Mouse (Mus musculus): ENCODE measurements around the gene Zeb2. TPM values are rescaled to one million over a fixed set of nuclear protein-coding genes. Genes with fewer than 3 reads are reported as not detected.
A peak's percentile ranks its signal among the peaks of the same experiment; 100 is the strongest.

Gene Zeb2
- polyA plus RNA-seq, 1 experiment from 2014 or later, result 96.4 TPM

GRCm38 (mm10) chr2:45093479-45093878 is 23.7 kb downstream of the Zeb2 start:
- Histone ChIP-seq H3K27ac (no peak overlapping the region), H3K4me1 (peaks cover 39% of the 10 kb centered on the region), H3K4me2 (no peak overlapping the region), H3K4me3 (no peak overlapping the region), H3K9ac (no peak overlapping the region), H3K9me3 (no peaks in the 10 kb centered on the region), H3K27me3 (no peaks in the 10 kb centered on the region), H3K36me3 (peaks cover 21% of the 10 kb centered on the region)
- no peak for ATAC-seq (ENCODE audit: insufficient number of reproducible peaks, insufficient read depth, low FRiP score, low TSS enrichment, low read depth)
- WGBS, result 85% methylated on average over 7 of the region's 7 CpGs

DNA sequence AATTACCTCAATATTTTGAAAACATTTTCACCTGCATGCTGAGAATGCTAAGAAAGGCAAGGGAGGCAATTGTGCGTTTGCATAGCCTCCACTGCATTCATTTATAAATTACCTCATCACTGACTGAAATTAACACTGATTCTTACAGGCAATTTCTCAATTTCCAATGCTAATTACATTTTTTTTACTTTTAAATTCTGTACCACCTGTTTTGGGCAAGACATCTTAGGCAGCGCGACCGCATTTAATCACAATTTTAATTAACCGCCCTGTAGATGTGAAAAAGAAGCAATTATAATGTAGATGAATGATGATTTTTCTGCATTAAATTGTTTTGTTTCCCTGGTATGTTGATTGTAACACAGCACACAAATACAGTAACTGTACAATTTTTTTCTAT is 24.5 kb downstream of the Zeb2 start:
- Histone ChIP-seq H3K4me1 (peaks cover 40% of the 10 kb centered on the region), H3K27me3 (no peaks in the 10 kb centered on the region), H3K4me3 (no peak overlapping the region), H3K9ac (no peak overlapping the region), H3K9me3 (no peaks in the 10 kb centered on the region), H3K4me2 (no peak overlapping the region), H3K36me3 (peaks cover 21% of the 10 kb centered on the region), H3K27ac (no peak overlapping the region)
- ATAC-seq (ENCODE audit: insufficient number of reproducible peaks, insufficient read depth, low FRiP score, low TSS enrichment, low read depth), result no peak
- WGBS, result 95% methylated on average over 5 of the region's 5 CpGs

- H3K27ac ChIP-seq, result no peak overlapping the region
- no peaks in the 10 kb centered on the region for H3K9me3 ChIP-seq
- H3K27me3 ChIP-seq, result no peaks in the 10 kb centered on the region
- H3K4me1 ChIP-seq, result peaks cover 29% of the 10 kb centered on the region
- peaks cover 12% of the 10 kb centered on the region for H3K36me3 ChIP-seq
- 87% methylated on average over 8 of the region's 8 CpGs for WGBS
- H3K4me2 ChIP-seq, result no peak overlapping the region
- no peak overlapping the region for H3K4me3 ChIP-seq
- no peak overlapping the region for H3K9ac ChIP-seq
- no peak for ATAC-seq (ENCODE audit: insufficient number of reproducible peaks, insufficient read depth, low FRiP score, low TSS enrichment, low read depth)
These were observed 26.5 kb downstream of the Zeb2 start for GRCm38 (mm10) chr2:45090529-45091297.

GRCm38 (mm10) chr2:45089251-45089530 is 28.0 kb downstream of the Zeb2 start:
- peaks cover 12% of the 10 kb centered on the region for H3K36me3 ChIP-seq
- 63% methylated on average over 3 of the region's 3 CpGs for WGBS
- H3K27ac ChIP-seq, result 0 out of 2 replicates have a peak overlapping the region, but pooled peaks have one; percentile 48
- no peaks in the 10 kb centered on the region for H3K27me3 ChIP-seq
- H3K4me1 ChIP-seq, result peaks cover 31% of the 10 kb centered on the region
- H3K9me3 ChIP-seq, result no peaks in the 10 kb centered on the region
- H3K4me2 ChIP-seq, result no peak overlapping the region
- ATAC-seq (ENCODE audit: insufficient number of reproducible peaks, insufficient read depth, low FRiP score, low TSS enrichment, low read depth), result no peak
- H3K4me3 ChIP-seq, result no peak overlapping the region
- no peak overlapping the region for H3K9ac ChIP-seq

DNA sequence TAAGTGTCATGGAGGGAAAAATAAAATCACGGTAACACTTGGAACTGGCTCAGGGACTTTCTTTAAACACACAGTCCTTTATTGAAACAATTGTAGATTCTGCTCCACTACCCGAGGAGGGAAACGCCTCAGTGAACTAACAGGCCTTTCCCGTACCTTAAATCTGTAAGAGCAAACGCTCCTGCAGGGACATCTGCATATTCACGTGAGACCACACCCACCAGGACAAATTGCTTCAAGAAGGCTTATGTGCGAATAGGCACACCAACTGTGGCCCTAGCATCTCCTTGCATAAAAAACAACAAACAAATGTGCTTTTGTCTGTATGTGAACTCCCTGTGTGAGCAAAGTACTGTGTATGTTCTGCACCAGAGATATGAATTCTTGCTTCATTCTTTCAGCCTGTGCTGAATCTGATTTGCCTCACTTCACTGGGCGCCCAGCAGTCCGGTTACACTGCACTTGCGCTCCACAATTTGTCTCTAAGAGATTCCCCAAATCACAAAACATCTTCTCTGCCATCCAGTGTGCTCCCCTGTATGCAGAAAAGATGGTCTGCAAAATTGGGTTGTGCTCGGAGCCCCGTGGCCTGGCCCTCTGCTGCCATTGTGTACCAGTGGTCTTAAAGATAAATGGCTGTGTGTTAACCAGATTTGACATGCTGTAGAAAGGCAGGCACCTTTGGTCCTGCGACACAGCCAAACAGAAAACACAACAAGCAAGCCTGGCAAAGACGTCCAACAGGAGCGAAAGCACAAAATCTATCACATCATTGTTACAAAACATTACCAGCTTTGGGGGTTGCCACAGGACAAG is 28.6 kb downstream of the Zeb2 start:
- no peaks in the 10 kb centered on the region for H3K9me3 ChIP-seq
- no peak for ATAC-seq (ENCODE audit: insufficient number of reproducible peaks, insufficient read depth, low FRiP score, low TSS enrichment, low read depth)
- WGBS, result 36% methylated on average over 15 of the region's 15 CpGs
- H3K9ac ChIP-seq, result peak overlapping the region; percentile 21; the same call in 1 of the 2 replicates
- H3K36me3 ChIP-seq, result peaks cover 9% of the 10 kb centered on the region
- H3K27me3 ChIP-seq, result no peaks in the 10 kb centered on the region
- peaks cover 34% of the 10 kb centered on the region for H3K4me1 ChIP-seq
- H3K4me2 ChIP-seq, result no peak overlapping the region
- H3K27ac ChIP-seq, result peak overlapping the region; percentile 48; the same call in 1 of the 2 replicates
- no peak overlapping the region for H3K4me3 ChIP-seq

DNA sequence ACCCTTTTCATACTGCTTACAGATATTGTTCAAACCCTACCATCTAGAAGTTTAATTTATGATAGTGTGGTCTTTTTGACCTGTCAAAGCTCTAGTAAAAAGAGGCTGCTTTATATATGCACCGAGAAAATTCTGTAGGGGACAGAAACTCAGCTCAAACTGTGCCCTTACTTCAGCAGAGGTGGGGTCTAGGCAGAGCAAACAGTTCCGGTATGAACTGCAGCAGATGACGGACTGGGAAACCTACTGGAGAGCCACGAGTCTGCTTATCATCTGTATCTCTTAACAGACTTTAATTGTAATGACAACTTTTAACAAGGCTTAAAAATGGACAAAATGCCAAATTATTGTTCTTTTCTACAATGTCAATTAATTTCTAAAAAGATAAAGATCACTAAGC is 30.0 kb downstream of the Zeb2 start:
- Histone ChIP-seq H3K4me3 (no peak overlapping the region), H3K9ac (no peak overlapping the region), H3K9me3 (no peaks in the 10 kb centered on the region), H3K27me3 (no peaks in the 10 kb centered on the region), H3K27ac (no peak overlapping the region), H3K4me1 (peaks cover 29% of the 10 kb centered on the region), H3K36me3 (peaks cover 3% of the 10 kb centered on the region; the same call in 1 of the 2 replicates), H3K4me2 (no peak overlapping the region)
- 51% methylated on average over 4 of the region's 4 CpGs for WGBS
- no peak for ATAC-seq (ENCODE audit: insufficient number of reproducible peaks, insufficient read depth, low FRiP score, low TSS enrichment, low read depth)

DNA sequence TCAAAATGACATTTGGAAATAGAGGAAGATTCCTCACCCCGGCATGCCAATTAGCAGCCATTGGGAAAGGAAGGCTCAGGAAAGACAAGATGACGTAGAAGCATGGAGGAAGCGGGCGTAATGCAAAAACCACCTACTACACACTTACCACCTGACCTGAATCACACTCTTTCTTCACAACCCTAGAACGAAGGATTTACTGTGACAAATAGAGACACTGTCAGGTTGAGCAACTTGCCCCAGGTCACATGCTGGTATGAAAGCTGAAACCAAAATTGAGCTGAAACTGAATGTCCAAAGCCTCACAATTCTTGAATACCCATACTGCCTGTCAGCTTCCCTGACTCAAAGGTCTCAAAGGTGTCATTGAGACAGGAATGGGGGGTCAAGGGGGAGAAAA is 31.5 kb downstream of the Zeb2 start:
- Histone ChIP-seq H3K4me3 (no peak overlapping the region), H3K27me3 (no peaks in the 10 kb centered on the region), H3K36me3 (no peaks in the 10 kb centered on the region), H3K9ac (no peak overlapping the region), H3K4me1 (peaks cover 34% of the 10 kb centered on the region), H3K9me3 (no peaks in the 10 kb centered on the region), H3K4me2 (no peak overlapping the region), H3K27ac (no peak overlapping the region)
- 77% methylated on average over 5 of the region's 5 CpGs for WGBS
- no peak for ATAC-seq (ENCODE audit: insufficient number of reproducible peaks, insufficient read depth, low FRiP score, low TSS enrichment, low read depth)

- Histone ChIP-seq H3K4me1 (peaks cover 14% of the 10 kb centered on the region; the same call in 1 of the 2 replicates), H3K27ac (no peak overlapping the region), H3K27me3 (no peaks in the 10 kb centered on the region), H3K4me3 (no peak overlapping the region), H3K4me2 (no peak overlapping the region), H3K9me3 (no peaks in the 10 kb centered on the region), H3K36me3 (no peaks in the 10 kb centered on the region), H3K9ac (no peak overlapping the region)
- 77% methylated on average over 10 of the region's 10 CpGs for whole genome bisulfite sequencing
- no peak for ATAC-seq (ENCODE audit: insufficient number of reproducible peaks, insufficient read depth, low FRiP score, low TSS enrichment, low read depth)
These were observed 34.2 kb downstream of the Zeb2 start for GRCm38 (mm10) chr2:45083042-45083441.

GRCm38 (mm10) chr2:45081559-45081958 is 35.6 kb downstream of the Zeb2 start:
- Histone ChIP-seq H3K4me2 (no peak overlapping the region), H3K27ac (no peak overlapping the region), H3K36me3 (0 out of 2 replicates have a peak, but pooled peaks cover 9% of the 10 kb centered on the region), H3K27me3 (no peaks in the 10 kb centered on the region), H3K9me3 (no peaks in the 10 kb centered on the region), H3K4me1 (peaks cover 10% of the 10 kb centered on the region; the same call in 1 of the 2 replicates), H3K9ac (no peak overlapping the region), H3K4me3 (no peak overlapping the region)
- ATAC-seq (ENCODE audit: insufficient number of reproducible peaks, insufficient read depth, low FRiP score, low TSS enrichment, low read depth), result no peak
- 84% methylated on average over 4 of the region's 4 CpGs for WGBS

DNA sequence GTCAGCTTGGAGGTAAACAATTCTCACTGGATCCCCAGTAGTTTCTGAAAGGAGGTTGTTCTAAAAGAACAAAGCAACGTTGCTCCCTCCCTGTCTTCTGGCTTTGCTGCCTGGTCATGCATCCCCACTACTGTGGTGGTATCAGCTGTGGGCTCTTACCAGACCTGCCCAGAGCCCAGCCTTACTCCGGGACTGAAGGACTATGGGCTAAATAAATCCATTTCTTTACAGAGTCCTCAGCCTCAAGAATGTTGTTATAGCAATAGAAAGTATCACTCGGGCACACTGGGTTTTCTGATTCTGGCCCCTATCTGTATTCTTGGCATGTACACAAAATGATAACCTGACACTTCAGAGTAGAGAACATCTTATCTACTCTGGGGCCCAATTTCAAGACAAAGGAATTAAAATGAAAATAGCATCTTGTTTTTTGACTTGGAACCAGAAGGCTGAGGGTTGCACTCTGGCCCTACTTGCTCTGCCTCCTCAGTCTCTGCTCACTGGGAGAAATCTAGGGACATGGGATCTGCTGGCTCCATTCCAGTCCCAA is 39.2 kb downstream of the Zeb2 start:
- 0 out of 2 replicates have a peak, but pooled peaks cover 9% of the 10 kb centered on the region for H3K36me3 ChIP-seq
- WGBS, result 72% methylated on average over 3 of the region's 3 CpGs
- H3K9ac ChIP-seq, result no peak overlapping the region

DNA sequence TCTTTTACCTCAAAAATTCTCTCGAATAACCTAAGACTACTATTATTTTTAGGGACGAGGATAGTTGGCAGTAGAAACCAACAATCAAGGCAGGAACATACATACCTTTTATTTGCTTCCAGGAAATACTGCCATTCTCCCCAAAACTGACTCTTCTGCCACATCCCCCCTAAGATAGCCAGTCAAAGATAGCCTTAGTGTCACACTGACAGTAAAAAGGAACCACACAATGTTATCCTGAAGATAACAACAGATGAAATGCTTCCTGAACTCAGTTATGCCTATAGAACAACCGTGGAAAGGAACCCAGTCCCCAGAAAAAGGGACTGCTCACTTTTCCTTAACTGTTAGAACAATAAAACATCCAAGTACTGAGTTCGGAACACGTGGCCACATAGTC is 39.8 kb downstream of the Zeb2 start:
- Histone ChIP-seq H3K9me3 (no peaks in the 10 kb centered on the region), H3K36me3 (0 out of 2 replicates have a peak, but pooled peaks cover 9% of the 10 kb centered on the region), H3K4me3 (no peak overlapping the region), H3K4me1 (peaks cover 13% of the 10 kb centered on the region), H3K27ac (no peak overlapping the region), H3K4me2 (no peak overlapping the region), H3K27me3 (no peaks in the 10 kb centered on the region), H3K9ac (no peak overlapping the region)
- 84% methylated on average over 5 of the region's 5 CpGs for WGBS
- no peak for ATAC-seq (ENCODE audit: insufficient number of reproducible peaks, insufficient read depth, low FRiP score, low TSS enrichment, low read depth)

More for the DNA sequence above, 39.2 kb downstream of the Zeb2 start:
- ATAC-seq (ENCODE audit: insufficient number of reproducible peaks, insufficient read depth, low FRiP score, low TSS enrichment, low read depth), result no peak
- no peak overlapping the region for H3K27ac ChIP-seq
- H3K4me3 ChIP-seq, result no peak overlapping the region
- peaks cover 9% of the 10 kb centered on the region for H3K4me1 ChIP-seq
- no peak overlapping the region for H3K4me2 ChIP-seq
- H3K9me3 ChIP-seq, result no peaks in the 10 kb centered on the region
- no peaks in the 10 kb centered on the region for H3K27me3 ChIP-seq

Data from embryonic facial prominence, embryonic 13.5 days (tissue).